16 mouse cellular contexts compared by ENCODE assay signal in genomic region chr10:67123756-67124155, GRCm38 (mm10). TPM values are rescaled to one million over a fixed set of nuclear protein-coding genes. Genes with fewer than 3 reads are reported as not detected.
DNase-seq lines count a peak whose midpoint lies in the region; ATAC-seq lines count a peak whose summit lies in the region.
"Had no signal": no experiment of that assay in that cellular context is flagged by ENCODE, and none has a peak within 500 bp of the region (broad histone marks: within the 10 kb centered on the region; RNA-seq: fewer than 3 reads in every experiment).

No protein-coding gene starts in this region.

- peak overlapping the region; percentile 76 to 89 for H3K27ac ChIP-seq in heart, embryonic 14.5 days (replicated peaks in 1 of 2; ENCODE audit: control insufficient read depth in 1 of 2, insufficient read depth in 1 of 2, low read depth in 2 of 2, low read length in 2 of 2)
- H3K27ac ChIP-seq in neural tube, embryonic 11.5 days (ENCODE audit: low read depth, low read length): no peak overlapping the region
- H3K27ac ChIP-seq in neural tube, embryonic 15.5 days (replicated peaks): no peak overlapping the region
- H3K27ac ChIP-seq in heart, embryonic 16.5 days (ENCODE audit: low read length): peak overlapping the region; percentile 92
- H3K27ac ChIP-seq: forebrain, embryonic 12.5 days; hindbrain, postnatal 0 days; kidney, postnatal 0 days; limb, embryonic 15.5 days; lung, embryonic 15.5 days; midbrain, embryonic 15.5 days had no signal

- H3K36me3 ChIP-seq in heart, embryonic 14.5 days (ENCODE audit: control insufficient read depth, insufficient read depth, low read length): no peaks in the 10 kb centered on the region
- no peaks in the 10 kb centered on the region for H3K36me3 ChIP-seq in neural tube, embryonic 11.5 days (ENCODE audit: control insufficient read depth, insufficient read depth, low read length)
- H3K36me3 ChIP-seq in neural tube, embryonic 15.5 days: no peaks in the 10 kb centered on the region
- H3K36me3 ChIP-seq in heart, embryonic 16.5 days (ENCODE audit: control insufficient read depth, insufficient read depth): no peaks in the 10 kb centered on the region
- H3K36me3 ChIP-seq: forebrain, embryonic 12.5 days; limb, embryonic 15.5 days; lung, embryonic 15.5 days; midbrain, embryonic 15.5 days had no signal

- peak overlapping the region; percentile 56 for H3K9ac ChIP-seq in heart, embryonic 14.5 days (ENCODE audit: low read length)
- no peak overlapping the region for H3K9ac ChIP-seq in neural tube, embryonic 11.5 days (ENCODE audit: low read length)
- H3K9ac ChIP-seq in neural tube, embryonic 15.5 days (replicated peaks): no peak overlapping the region
- peak overlapping the region; percentile 65 for H3K9ac ChIP-seq in heart, embryonic 16.5 days (ENCODE audit: low read length)
- H3K9ac ChIP-seq: forebrain, embryonic 12.5 days; limb, embryonic 15.5 days; lung, embryonic 15.5 days; midbrain, embryonic 15.5 days had no signal

- H3K4me1 ChIP-seq in heart, embryonic 14.5 days (ENCODE audit: control insufficient read depth in 2 of 2, insufficient read depth in 2 of 2, low read length in 2 of 2): peaks cover 17 to 62% of the 10 kb centered on the region in 2 experiments
- H3K4me1 ChIP-seq in neural tube, embryonic 11.5 days (ENCODE audit: control insufficient read depth, insufficient read depth, low read length): peaks cover 6% of the 10 kb centered on the region; the same call in 1 of the 2 replicates
- H3K4me1 ChIP-seq in neural tube, embryonic 15.5 days: peaks cover 54% of the 10 kb centered on the region
- H3K4me1 ChIP-seq in heart, embryonic 16.5 days (ENCODE audit: control insufficient read depth, insufficient read depth, low read length): peaks cover 49% of the 10 kb centered on the region

- no peaks in the 10 kb centered on the region for H3K9me3 ChIP-seq in heart, embryonic 14.5 days (ENCODE audit: control insufficient read depth, low read length)
- H3K9me3 ChIP-seq in neural tube, embryonic 11.5 days (ENCODE audit: control insufficient read depth, low read length): no peaks in the 10 kb centered on the region
- no peaks in the 10 kb centered on the region for H3K9me3 ChIP-seq in neural tube, embryonic 15.5 days (replicated peaks)
- H3K9me3 ChIP-seq in heart, embryonic 16.5 days (replicated peaks; ENCODE audit: control insufficient read depth, low read length): no peaks in the 10 kb centered on the region
- H3K9me3 ChIP-seq: forebrain, embryonic 12.5 days; limb, embryonic 15.5 days; lung, embryonic 15.5 days; megakaryocyte, embryonic 14.5 days; midbrain, embryonic 15.5 days had no signal

- no peak overlapping the region for H3K4me3 ChIP-seq in heart, embryonic 14.5 days (ENCODE audit: control insufficient read depth in 1 of 2, insufficient read depth in 1 of 2, low read depth in 1 of 2, low read length in 2 of 2)
- H3K4me3 ChIP-seq in neural tube, embryonic 11.5 days (ENCODE audit: low read depth, low read length): no peak overlapping the region
- H3K4me3 ChIP-seq in neural tube, embryonic 15.5 days (replicated peaks): no peak overlapping the region
- no peak overlapping the region; the same call in 1 of the 2 replicates for H3K4me3 ChIP-seq in heart, embryonic 16.5 days (ENCODE audit: low read length)
- H3K4me3 ChIP-seq: forebrain, embryonic 12.5 days; limb, embryonic 15.5 days; lung, embryonic 15.5 days; megakaryocyte, embryonic 14.5 days; midbrain, embryonic 15.5 days had no signal

- H3K4me2 ChIP-seq in heart, embryonic 14.5 days (ENCODE audit: low read length): peak overlapping the region; percentile 51
- H3K4me2 ChIP-seq in neural tube, embryonic 11.5 days (ENCODE audit: low read depth): no peak overlapping the region
- no peak overlapping the region for H3K4me2 ChIP-seq in neural tube, embryonic 15.5 days
- H3K4me2 ChIP-seq in heart, embryonic 16.5 days (ENCODE audit: low read depth, low read length): peak overlapping the region; percentile 53
- H3K4me2 ChIP-seq: forebrain, embryonic 12.5 days; limb, embryonic 15.5 days; lung, embryonic 15.5 days; midbrain, embryonic 15.5 days had no signal

- 31% methylated on average over 2 of the region's 2 CpGs for WGBS in heart, embryonic 14.5 days
- 51% methylated on average over 2 of the region's 2 CpGs for WGBS in neural tube, embryonic 11.5 days
- WGBS in neural tube, embryonic 15.5 days: 42% methylated on average over 2 of the region's 2 CpGs
- WGBS in heart, embryonic 16.5 days: 21% methylated on average over 2 of the region's 2 CpGs

- no peak for ATAC-seq in heart, embryonic 14.5 days (ENCODE audit: insufficient number of reproducible peaks, insufficient read depth, low FRiP score, low read depth)
- no peak for ATAC-seq in neural tube, embryonic 11.5 days (ENCODE audit: insufficient read depth, low FRiP score, low TSS enrichment)
- ATAC-seq in neural tube, embryonic 15.5 days (ENCODE audit: low FRiP score): no peak
- no peak for ATAC-seq in heart, embryonic 16.5 days (replicated peaks; ENCODE audit: extremely low read depth, insufficient read depth, low FRiP score)
- ATAC-seq: hindbrain, postnatal 0 days; midbrain, embryonic 15.5 days had no signal

- DNase-seq in heart, postnatal 4 days: no peak
- peak; percentile 0 for DNase-seq in neural tube, embryonic 11.5 days (ENCODE audit: low spot score)
- no peak for DNase-seq in cerebellum, adult 8-10 months
- DNase-seq in frontal cortex, postnatal 25 days (ENCODE audit: low spot score in 2 of 2): no peak
- DNase-seq: kidney, adult 11 months; thymus, postnatal 14 days had no signal

- H3K27me3 ChIP-seq in heart, embryonic 14.5 days (ENCODE audit: control insufficient read depth, insufficient read depth, low read length): no peaks in the 10 kb centered on the region
- no peaks in the 10 kb centered on the region for H3K27me3 ChIP-seq in neural tube, embryonic 11.5 days (ENCODE audit: control insufficient read depth, insufficient read depth, low read length)
- H3K27me3 ChIP-seq in neural tube, embryonic 15.5 days (replicated peaks): no peaks in the 10 kb centered on the region
- no peaks in the 10 kb centered on the region for H3K27me3 ChIP-seq in heart, embryonic 16.5 days (ENCODE audit: control insufficient read depth, insufficient read depth, low read length)
- H3K27me3 ChIP-seq: forebrain, embryonic 12.5 days; limb, embryonic 15.5 days; lung, embryonic 15.5 days; midbrain, embryonic 15.5 days had no signal

RNA-seq across cellular contexts. Expression of gene Reep3, which starts 27.0 kb away (rescaled TPM):
- 28.7 and 31.5 TPM in 2 replicates for polyA plus RNA-seq in heart, embryonic 14.5 days (2014; fragmentation: Nextera tagmentation; extraction: Ambion mirVana)
- total RNA-seq in heart, postnatal 4 days (2021): 10 to 100 TPM; 42.9 to 43.7 TPM
- 40.6 and 42.1 TPM in 2 replicates for polyA plus RNA-seq in neural tube, embryonic 11.5 days (2014; fragmentation: Nextera tagmentation; extraction: Ambion mirVana)
- 34.5 and 35.9 TPM in 2 replicates for polyA plus RNA-seq in neural tube, embryonic 15.5 days (2015; fragmentation: Nextera tagmentation; extraction: Ambion mirVana)
- polyA plus RNA-seq in heart, embryonic 16.5 days (2015; fragmentation: Nextera tagmentation; extraction: Ambion mirVana): 29.7 and 30.1 TPM in 2 replicates

RNA-seq across cellular contexts. Expression of gene Jmjd1c, which starts 27.8 kb away (rescaled TPM):
- polyA plus RNA-seq in heart, embryonic 14.5 days (2014; fragmentation: Nextera tagmentation; extraction: Ambion mirVana): 42.4 and 43.4 TPM in 2 replicates
- 10 to 100 TPM; 66.7 to 70.5 TPM for total RNA-seq in heart, postnatal 4 days (2021)
- 47.6 and 52.2 TPM in 2 replicates for polyA plus RNA-seq in neural tube, embryonic 11.5 days (2014; fragmentation: Nextera tagmentation; extraction: Ambion mirVana)
- 43.8 and 50.7 TPM in 2 replicates for polyA plus RNA-seq in neural tube, embryonic 15.5 days (2015; fragmentation: Nextera tagmentation; extraction: Ambion mirVana)
- polyA plus RNA-seq in heart, embryonic 16.5 days (2015; fragmentation: Nextera tagmentation; extraction: Ambion mirVana): 29.9 and 31.5 TPM in 2 replicates

Comparison
In these comparisons a context has a peak if more than half of its experiments do, and no peak if none do; other contexts are left out.
1. H3K27ac ChIP-seq: peak in heart, embryonic 14.5 days (2 of 2) and heart, embryonic 16.5 days (single experiment); none in neural tube, embryonic 11.5 days (single experiment) and neural tube, embryonic 15.5 days (single experiment).
2. H3K4me2 ChIP-seq: peak in heart, embryonic 14.5 days (single experiment) and heart, embryonic 16.5 days (single experiment); none in neural tube, embryonic 11.5 days (single experiment) and neural tube, embryonic 15.5 days (single experiment).
3. H3K9ac ChIP-seq: peak in heart, embryonic 14.5 days (single experiment) and heart, embryonic 16.5 days (single experiment); none in neural tube, embryonic 11.5 days (single experiment) and neural tube, embryonic 15.5 days (single experiment).